Mouse (Mus musculus) Patski (cell line): ENCODE results near the gene Ppp2r5e. TPM values are rescaled to one million over a fixed set of nuclear protein-coding genes. Genes with fewer than 3 reads are reported as not detected.
A peak's percentile ranks its signal among the peaks of the same experiment; 100 is the strongest.

Source experiments
- ATAC-seq: fragments of 100-300 bp; one replicate; pipeline ENCODE4 v1.8.0; 2021
- CTCF ChIA-PET: fragments of 350-600 bp; sonication (Branson Sonifier 250); formaldehyde crosslinking; loops from one replicate; lab custom pipeline; 2022; ENCODE audit warnings: inconsistent platforms; lab: Charles Lee
- POLR2A ChIA-PET: fragments of 350-600 bp; sonication (Branson Sonifier 250); formaldehyde crosslinking; loops from one replicate; lab custom pipeline; 2022; ENCODE audit warnings: antibody characterized with exemption, inconsistent platforms; lab: Charles Lee
- DNase-seq: peaks from one replicate; pipeline ENCODE4 v3.0.0-alpha.2; 2011; ENCODE audit warnings: low read depth, low spot score
- H3K27me3 ChIP-seq: fragments of 371-371 bp; one replicate; pipeline ENCODE4 v1.5.1; 2021
- CTCF ChIP-seq: fragments of 100-300 bp; IDR thresholded peaks from one replicate; pipeline ENCODE4 v1.5.1; 2021
- in situ Hi-C: fragments of 300-500 bp; cut with MboI; formaldehyde crosslinking; loops from 3 replicates; pipeline ENCODE4 v1.11.1; 2018; ENCODE audit warnings: low pct_unique_long_range_greater_than_20kb, mixed read lengths
- polyA plus RNA-seq: library from polyadenylated mRNA; unstranded; gene quantifications from one replicate; pipeline ENCODE4 v1.2.3, GENCODE M21; 2021

The Ppp2r5e gene
- polyA plus RNA-seq, 1 experiment from 2014 or later, result 51.4 TPM

GRCm38 (mm10) chr12:75579076-75579475 is 17.0 kb downstream of the Ppp2r5e start:
- ChIA-PET POLR2A (no interaction called here), CTCF (no interaction called here)
- no peak for TF ChIP-seq CTCF
- DNase-seq (no peak), ATAC-seq (no peak)
- no peaks in the 10 kb centered on the region for H3K27me3 ChIP-seq
- in situ Hi-C loops, result no loop called here

GRCm38 (mm10) chr12:75577255-75577654 is 18.8 kb downstream of the Ppp2r5e start:
- in situ Hi-C loops, result no loop called here
- DNase-seq (no peak), ATAC-seq (no peak)
- no peaks in the 10 kb centered on the region for H3K27me3 ChIP-seq
- no peak for TF ChIP-seq CTCF
- ChIA-PET CTCF (interaction anchor here (1.5 to 1.6 kb wide), 2 partner anchors 10 to 67 kb away, joined by 4 to 9 read pairs; no protein-coding TSS in a partner anchor), POLR2A (no interaction called here)

GRCm38 (mm10) chr12:75572271-75572670 is 23.8 kb downstream of the Ppp2r5e start:
- no peaks in the 10 kb centered on the region for H3K27me3 ChIP-seq
- ChIA-PET CTCF (interaction anchor here (0.8 to 2.0 kb wide), 7 partner anchors 10 to 102 kb away, joined by 3 to 5 read pairs (median 4); no protein-coding TSS in a partner anchor), POLR2A (no interaction called here)
- TF ChIP-seq CTCF, result peak; percentile 44
- DNase-seq, result no peak
- no peak for ATAC-seq
- in situ Hi-C loops, result no loop called here

- in situ Hi-C loops, result no loop called here
- no peak for TF ChIP-seq CTCF
- no peak for DNase-seq
- no peak for ATAC-seq
- CTCF ChIA-PET, result interaction anchor here (1.2 to 1.7 kb wide), 3 partner anchors 17 to 99 kb away, joined by 3 to 5 read pairs (median 3); no protein-coding TSS in a partner anchor
- POLR2A ChIA-PET, result interaction anchor here (0.7 kb wide), 1 partner anchor 1255 kb away, joined by 3 read pairs; no protein-coding TSS in a partner anchor
- no peaks in the 10 kb centered on the region for H3K27me3 ChIP-seq
Measured at GRCm38 (mm10) chr12:75570138-75570537, 25.9 kb downstream of the Ppp2r5e start.

- TF ChIP-seq CTCF, result no peak
- POLR2A ChIA-PET, result no interaction called here
- peak; percentile 44 for ATAC-seq
- in situ Hi-C loops, result no loop called here
- no peaks in the 10 kb centered on the region for H3K27me3 ChIP-seq
- CTCF ChIA-PET, result no interaction called here
- no peak for DNase-seq
Measured at GRCm38 (mm10) chr12:75567745-75568144, 28.3 kb downstream of the Ppp2r5e start.

GRCm38 (mm10) chr12:75565756-75566155 is 30.3 kb downstream of the Ppp2r5e start:
- TF ChIP-seq CTCF, result no peak
- ChIA-PET CTCF (interaction anchor here (1.3 kb wide), 1 partner anchor 37 kb away, joined by 3 read pairs; no protein-coding TSS in a partner anchor), POLR2A (no interaction called here)
- in situ Hi-C loops, result no loop called here
- ATAC-seq (no peak), DNase-seq (no peak)
- no peaks in the 10 kb centered on the region for H3K27me3 ChIP-seq

GRCm38 (mm10) chr12:75564498-75564897 is 31.5 kb downstream of the Ppp2r5e start:
- in situ Hi-C loops, result no loop called here
- CTCF ChIA-PET, result interaction anchor here (1.5 kb wide), 1 partner anchor 9 kb away, joined by 3 read pairs; no protein-coding TSS in a partner anchor
- no peaks in the 10 kb centered on the region for H3K27me3 ChIP-seq

GRCm38 (mm10) chr12:75562996-75563618 is 32.9 kb downstream of the Ppp2r5e start:
- DNase-seq (no peak), ATAC-seq (no peak)
- in situ Hi-C loops, result no loop called here
- POLR2A ChIA-PET, result no interaction called here
- no peak for TF ChIP-seq CTCF
- CTCF ChIA-PET, result no interaction called here
- H3K27me3 ChIP-seq, result no peaks in the 10 kb centered on the region

More at GRCm38 (mm10) chr12:75564498-75564897, 31.5 kb downstream of the Ppp2r5e start:
- POLR2A ChIA-PET, result no interaction called here
- no peak for DNase-seq
- no peak for ATAC-seq
- no peak for TF ChIP-seq CTCF

GRCm38 (mm10) chr12:75560681-75561387 is 35.2 kb downstream of the Ppp2r5e start:
- ATAC-seq, result no peak
- no peak for DNase-seq
- in situ Hi-C loops, result no loop called here
- H3K27me3 ChIP-seq, result no peaks in the 10 kb centered on the region
- TF ChIP-seq CTCF, result no peak
- POLR2A ChIA-PET, result no interaction called here
- CTCF ChIA-PET, result interaction anchor here (0.7 kb wide), 1 partner anchor 11 kb away, joined by 3 read pairs; no protein-coding TSS in a partner anchor

GRCm38 (mm10) chr12:75559196-75559595 is 36.8 kb downstream of the Ppp2r5e start:
- ATAC-seq (no peak), DNase-seq (no peak)
- POLR2A ChIA-PET, result no interaction called here
- in situ Hi-C loops, result no loop called here
- H3K27me3 ChIP-seq, result no peaks in the 10 kb centered on the region
- TF ChIP-seq CTCF, result no peak
- CTCF ChIA-PET, result interaction anchor here (1.8 kb wide), 1 partner anchor 13 kb away, joined by 5 read pairs; no protein-coding TSS in a partner anchor

GRCm38 (mm10) chr12:75557813-75558212 is 38.2 kb downstream of the Ppp2r5e start:
- in situ Hi-C loops, result no loop called here
- POLR2A ChIA-PET, result no interaction called here
- TF ChIP-seq CTCF, result no peak

More at GRCm38 (mm10) chr12:75557813-75558212, 38.2 kb downstream of the Ppp2r5e start:
- no peak for DNase-seq
- ATAC-seq, result peak; percentile 44
- no peaks in the 10 kb centered on the region for H3K27me3 ChIP-seq
- CTCF ChIA-PET, result interaction anchor here (1.8 kb wide), 1 partner anchor 14 kb away, joined by 5 read pairs; no protein-coding TSS in a partner anchor
